Mouse (Mus musculus) brain, embryonic 14.5 days (tissue): ENCODE results near the gene Zkscan14.

Source experiments
- CTCF ChIP-seq: fragments of 200-500 bp; IDR thresholded peaks from 2 replicates; pipeline ENCODE4 v1.5.1; 2012; ENCODE audit warnings: inconsistent platforms, mild to moderate bottlenecking, moderate library complexity, borderline replicate concordance; ENCODE audit not compliant: insufficient read depth, insufficient read length; ENCODE audit errors: extremely low read depth
- POLR2A ChIP-seq: fragments of 200-500 bp; IDR thresholded peaks from 2 replicates; pipeline ENCODE4 v1.6.1; 2012; ENCODE audit warnings: mild to moderate bottlenecking, inconsistent platforms, borderline replicate concordance; ENCODE audit not compliant: poor library complexity, insufficient read depth, insufficient read length, severe bottlenecking; ENCODE audit errors: extremely low read depth

GRCm38 (mm10) chr5:145214679-145215078, 13.0 kb upstream of the Zkscan14 start:
- no peak for TF ChIP-seq CTCF
- TF ChIP-seq POLR2A = no peak
